Mouse (Mus musculus): ENCODE measurements around the gene Kdm6b.

- TF ChIP-seq NRF1 (IDR thresholded peaks at IDR 0.05; ENCODE audit: low read depth, low read length) (no peak), ZMIZ1 (IDR thresholded peaks at IDR 0.05; ENCODE audit: low read depth, low read length) (no peak), GABPA (IDR thresholded peaks at IDR 0.05; ENCODE audit: insufficient replicate concordance, low read depth, low read length) (no peak), UBTF (IDR thresholded peaks at IDR 0.05; ENCODE audit: low read depth, low read length) (no peak), CTCF (conservative IDR thresholded peaks at IDR 0.05 in 1 of 2, IDR thresholded peaks at IDR 0.05 in 1 of 2; ENCODE audit: low read depth in 2 of 2, low read length in 2 of 2) (no peak), NELFE (IDR thresholded peaks at IDR 0.05; ENCODE audit: low read depth, low read length) (no peak), POLR2A (IDR thresholded peaks at IDR 0.05; ENCODE audit: low read depth, low read length) (no peak), TCF12 (IDR thresholded peaks at IDR 0.05; ENCODE audit: low read depth, low read length) (no peak), USF1 (IDR thresholded peaks at IDR 0.05; ENCODE audit: low read depth, low read length) (no peak)
These were observed 42.7 kb downstream of the Kdm6b start for GRCm38 (mm10) chr11:69370817-69371215.
